Mouse (Mus musculus): Measurements from ENCODE around the gene Atp13a3. TPM values are rescaled to one million over a fixed set of nuclear protein-coding genes. Genes with fewer than 3 reads are reported as not detected.

The Atp13a3 gene
- polyA plus RNA-seq, 1 experiment from 2014 or later, result 12.6 TPM

- no peak overlapping the region for H3K27ac ChIP-seq
- H3K4me3 ChIP-seq, result no peak overlapping the region
- WGBS, result 62% methylated on average over 15 of the region's 15 CpGs
- no peaks in the 10 kb centered on the region for H3K9me3 ChIP-seq (replicated peaks)
- H3K27me3 ChIP-seq (ENCODE audit: low read depth, poor library complexity, severe bottlenecking), result no peaks in the 10 kb centered on the region
- peaks cover 12% of the 10 kb centered on the region for H3K4me1 ChIP-seq
- H3K36me3 ChIP-seq, result no peaks in the 10 kb centered on the region
- no peak for DNase-seq (ENCODE audit: low spot score)
These were observed 8.4 kb downstream of the Atp13a3 start for GRCm38 (mm10) chr16:30397127-30398057.

GRCm38 (mm10) chr16:30395136-30395535 lies 10.6 kb downstream of the Atp13a3 start:
- DNase-seq (ENCODE audit: low spot score), result no peak
- Histone ChIP-seq H3K4me3 (no peak overlapping the region), H3K27me3 (ENCODE audit: low read depth, poor library complexity, severe bottlenecking) (no peaks in the 10 kb centered on the region), H3K36me3 (no peaks in the 10 kb centered on the region), H3K27ac (no peak overlapping the region), H3K4me1 (peaks cover 14% of the 10 kb centered on the region), H3K9me3 (replicated peaks) (no peaks in the 10 kb centered on the region)
- WGBS, result 86% methylated on average over 2 of the region's 2 CpGs

- 89% methylated on average over 5 of the region's 5 CpGs for WGBS
- Histone ChIP-seq H3K36me3 (peaks cover 10% of the 10 kb centered on the region), H3K4me1 (peaks cover 28% of the 10 kb centered on the region), H3K27me3 (ENCODE audit: low read depth, poor library complexity, severe bottlenecking) (no peaks in the 10 kb centered on the region), H3K9me3 (replicated peaks) (no peaks in the 10 kb centered on the region), H3K27ac (no peak overlapping the region), H3K4me3 (no peak overlapping the region)
- no peak for DNase-seq (ENCODE audit: low spot score)
These were observed 15.0 kb downstream of the Atp13a3 start for GRCm38 (mm10) chr16:30390650-30391340.

- Histone ChIP-seq H3K27me3 (ENCODE audit: low read depth, poor library complexity, severe bottlenecking) (no peaks in the 10 kb centered on the region), H3K9me3 (replicated peaks) (no peaks in the 10 kb centered on the region), H3K36me3 (peaks cover 18% of the 10 kb centered on the region), H3K27ac (peak overlapping the region; percentile 94), H3K4me3 (peak overlapping the region; percentile 97), H3K4me1 (peaks cover 28% of the 10 kb centered on the region)
- WGBS, result 61% methylated on average over 9 of the region's 9 CpGs
- no peak for DNase-seq (ENCODE audit: low spot score)
These were observed 15.7 kb downstream of the Atp13a3 start for GRCm38 (mm10) chr16:30389831-30390649.

- WGBS, result 4% methylated on average over 17 of the region's 17 CpGs
- no peaks in the 10 kb centered on the region for H3K27me3 ChIP-seq (ENCODE audit: low read depth, poor library complexity, severe bottlenecking)
- peaks cover 28% of the 10 kb centered on the region for H3K4me1 ChIP-seq
- H3K36me3 ChIP-seq, result peaks cover 26% of the 10 kb centered on the region
- H3K4me3 ChIP-seq, result peak overlapping the region; percentile 97
- no peaks in the 10 kb centered on the region for H3K9me3 ChIP-seq (replicated peaks)
- peak overlapping the region; percentile 94 for H3K27ac ChIP-seq
- DNase-seq (ENCODE audit: low spot score), result peak; percentile 75
These were observed 16.5 kb downstream of the Atp13a3 start for GRCm38 (mm10) chr16:30389210-30389684.

GRCm38 (mm10) chr16:30388522-30389209 lies 17.1 kb downstream of the Atp13a3 start:
- Histone ChIP-seq H3K27ac (peak overlapping the region; percentile 94), H3K27me3 (ENCODE audit: low read depth, poor library complexity, severe bottlenecking) (no peaks in the 10 kb centered on the region), H3K4me3 (peak overlapping the region; percentile 97), H3K36me3 (peaks cover 31% of the 10 kb centered on the region), H3K4me1 (peaks cover 28% of the 10 kb centered on the region), H3K9me3 (replicated peaks) (no peaks in the 10 kb centered on the region)
- 4% methylated on average over 76 of the region's 76 CpGs for WGBS
- peak; percentile 96 for DNase-seq (ENCODE audit: low spot score)

GRCm38 (mm10) chr16:30387871-30388460 lies 17.8 kb downstream of the Atp13a3 start:
- Histone ChIP-seq H3K27me3 (ENCODE audit: low read depth, poor library complexity, severe bottlenecking) (no peaks in the 10 kb centered on the region), H3K9me3 (replicated peaks) (no peaks in the 10 kb centered on the region), H3K27ac (peak overlapping the region; percentile 94), H3K4me1 (peaks cover 28% of the 10 kb centered on the region), H3K4me3 (peak overlapping the region; percentile 97), H3K36me3 (peaks cover 38% of the 10 kb centered on the region)
- DNase-seq (ENCODE audit: low spot score), result peak; percentile 59
- 1% methylated on average over 48 of the region's 49 CpGs for WGBS

- H3K4me1 ChIP-seq, result peaks cover 28% of the 10 kb centered on the region
- peak overlapping the region; percentile 97 for H3K4me3 ChIP-seq
- WGBS, result 81% methylated on average over 8 of the region's 8 CpGs
- no peaks in the 10 kb centered on the region for H3K27me3 ChIP-seq (ENCODE audit: low read depth, poor library complexity, severe bottlenecking)
- no peak overlapping the region for H3K27ac ChIP-seq
- H3K9me3 ChIP-seq (replicated peaks), result no peaks in the 10 kb centered on the region
- H3K36me3 ChIP-seq, result peaks cover 46% of the 10 kb centered on the region
- no peak for DNase-seq (ENCODE audit: low spot score)
These were observed 18.8 kb downstream of the Atp13a3 start for GRCm38 (mm10) chr16:30386911-30387439.

GRCm38 (mm10) chr16:30385531-30385930 lies 20.2 kb downstream of the Atp13a3 start:
- Histone ChIP-seq H3K27me3 (ENCODE audit: low read depth, poor library complexity, severe bottlenecking) (no peaks in the 10 kb centered on the region), H3K9me3 (replicated peaks) (no peaks in the 10 kb centered on the region), H3K36me3 (peaks cover 55% of the 10 kb centered on the region), H3K4me1 (peaks cover 28% of the 10 kb centered on the region), H3K4me3 (no peak overlapping the region), H3K27ac (no peak overlapping the region)
- 94% methylated on average over 1 of the region's 1 CpGs for WGBS
- DNase-seq (ENCODE audit: low spot score), result no peak

GRCm38 (mm10) chr16:30376237-30376636 lies 29.5 kb downstream of the Atp13a3 start:
- DNase-seq (ENCODE audit: low spot score), result no peak
- Histone ChIP-seq H3K27ac (no peak overlapping the region), H3K4me1 (no peaks in the 10 kb centered on the region), H3K9me3 (replicated peaks) (no peaks in the 10 kb centered on the region), H3K36me3 (peaks cover 27% of the 10 kb centered on the region), H3K27me3 (ENCODE audit: low read depth, poor library complexity, severe bottlenecking) (no peaks in the 10 kb centered on the region), H3K4me3 (no peak overlapping the region)
- 81% methylated on average over 3 of the region's 3 CpGs for WGBS

GRCm38 (mm10) chr16:30374927-30375326 lies 30.8 kb downstream of the Atp13a3 start:
- WGBS, result 92% methylated on average over 3 of the region's 3 CpGs
- H3K4me3 ChIP-seq, result no peak overlapping the region
- H3K36me3 ChIP-seq, result peaks cover 14% of the 10 kb centered on the region
- H3K27ac ChIP-seq, result no peak overlapping the region
- H3K9me3 ChIP-seq (replicated peaks), result no peaks in the 10 kb centered on the region
- no peaks in the 10 kb centered on the region for H3K27me3 ChIP-seq (ENCODE audit: low read depth, poor library complexity, severe bottlenecking)
- no peaks in the 10 kb centered on the region for H3K4me1 ChIP-seq
- DNase-seq (ENCODE audit: low spot score), result no peak

Measured in limb, embryonic 10.5 days (tissue).